Mouse (Mus musculus) lung, embryonic 14.5 days (tissue): ENCODE results near the gene Akr1c20. TPM values are rescaled to one million over a fixed set of nuclear protein-coding genes. Genes with fewer than 3 reads are reported as not detected.

Source experiments
- ATAC-seq: fragments of 200-750 bp; cut with Nextera tagmentation; 2 replicates; pipeline ENCODE4 v1.8.0; 2017; ENCODE audit warnings: mild to moderate bottlenecking, moderate TSS enrichment, moderate library complexity; ENCODE audit not compliant: insufficient read depth
- DNase-seq: peaks from one replicate; pipeline ENCODE4 v3.0.0-alpha.2; 2015
- H3K27ac ChIP-seq: fragments of 300-500 bp; sonication (generic); 2 replicates; pipeline ENCODE4 v1.5.1; 2014; ENCODE audit warnings: low read depth, mild to moderate bottlenecking, moderate library complexity
- H3K27me3 ChIP-seq: fragments of 300-500 bp; sonication (generic); 2 replicates; pipeline ENCODE4 v1.6.1; 2014; ENCODE audit warnings: low read length, control low read depth; ENCODE audit not compliant: insufficient read depth
- H3K36me3 ChIP-seq: fragments of 300-500 bp; sonication (generic); 2 replicates; pipeline ENCODE4 v1.6.1; 2014; ENCODE audit warnings: control low read depth; ENCODE audit not compliant: insufficient read depth
- H3K4me1 ChIP-seq: fragments of 300-500 bp; sonication (generic); 2 replicates; pipeline ENCODE4 v1.6.1; 2014; ENCODE audit warnings: antibody characterized with exemption, control low read depth; ENCODE audit not compliant: insufficient read depth
- H3K4me2 ChIP-seq: fragments of 300-500 bp; sonication (generic); 2 replicates; pipeline ENCODE4 v1.6.1; 2014; ENCODE audit warnings: mild to moderate bottlenecking
- H3K4me3 ChIP-seq: fragments of 300-500 bp; sonication (generic); 2 replicates; pipeline ENCODE4 v1.5.1; 2014; ENCODE audit warnings: low read depth, low read length
- H3K9ac ChIP-seq: fragments of 300-500 bp; sonication (generic); 2 replicates; pipeline ENCODE4 v1.6.1; 2014
- H3K9me3 ChIP-seq: fragments of 300-500 bp; sonication (generic); 2 replicates; pipeline ENCODE4 v1.6.1; 2016; ENCODE audit warnings: low read depth, low read length, control low read depth
- CTCF ChIP-seq: IDR thresholded peaks from 2 replicates; pipeline ENCODE4 v1.5.1; 2016; ENCODE audit warnings: antibody characterized with exemption, low read depth
- WGBS: fragments of 180-500 bp; shearing (Covaris S2); extraction: QIAGEN DNeasy Blood & Tissue Kit; methylation state at CpG from one replicate; pipeline ENCODE4 v1.1.7; 2014; 5-methylcytosine and 5-hydroxymethylcytosine counted together
- polyA plus RNA-seq: library from polyadenylated mRNA; unstranded; fragments of >200 nt; fragmentation: Nextera tagmentation; extraction: Ambion mirVana; gene quantifications from 2 replicates; pipeline ENCODE4 v1.2.1, GENCODE M21; 2014

Akr1c20 gene
- not detected in 2 replicates for polyA plus RNA-seq

GRCm38 (mm10) chr13:4523201-4523838 lies at the start of gene Akr1c20:
Akr1c20 (minus strand) TSS chr13:4523345.
- H3K27ac ChIP-seq = no peak within 1 kb of the TSS
- no peak within 1 kb of the TSS for H3K4me2 ChIP-seq
- H3K4me1 ChIP-seq = no peaks in the 10 kb centered on the region
- TF ChIP-seq CTCF = no peak
- DNase-seq (no peak), ATAC-seq (no peak)
- H3K9ac ChIP-seq = no peak within 1 kb of the TSS
- WGBS = 62% methylated on average over 2 of the region's 2 CpGs
- H3K27me3 ChIP-seq = no peaks in the 10 kb centered on the region
- no peaks in the 10 kb centered on the region for H3K9me3 ChIP-seq
- no peak within 1 kb of the TSS for H3K4me3 ChIP-seq
- H3K36me3 ChIP-seq = no peaks in the 10 kb centered on the region

- H3K27ac ChIP-seq = no peak overlapping the region
- no peak for DNase-seq
- H3K4me3 ChIP-seq = no peak overlapping the region
- H3K4me1 ChIP-seq = no peaks in the 10 kb centered on the region
- no peaks in the 10 kb centered on the region for H3K27me3 ChIP-seq
- 81% methylated on average over 2 of the region's 2 CpGs for WGBS
- no peaks in the 10 kb centered on the region for H3K9me3 ChIP-seq
- no peak overlapping the region for H3K4me2 ChIP-seq
- H3K36me3 ChIP-seq = no peaks in the 10 kb centered on the region
- no peak for ATAC-seq
- TF ChIP-seq CTCF = no peak
- H3K9ac ChIP-seq = no peak overlapping the region
Observed at GRCm38 (mm10) chr13:4565996-4566395, 42.9 kb upstream of the Akr1c20 start.

DNA sequence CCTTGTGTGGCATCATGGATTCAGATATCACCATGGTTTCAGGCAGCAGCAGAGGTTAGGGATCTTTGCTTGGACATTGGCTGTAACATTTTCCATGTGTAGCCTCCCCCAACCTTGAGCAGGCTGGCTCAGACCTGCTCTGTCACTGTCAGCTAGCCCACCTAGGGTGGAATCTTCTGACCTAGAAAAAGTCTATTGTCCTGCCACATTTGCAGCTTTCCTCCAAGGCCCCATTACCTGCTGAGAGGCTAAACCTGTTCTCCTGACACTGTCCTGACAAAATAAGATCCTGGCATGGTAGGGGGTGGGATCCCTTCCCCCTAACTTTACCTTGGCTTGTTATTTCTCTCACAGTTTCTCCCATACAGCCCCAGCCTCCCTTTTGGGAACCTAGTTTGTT lies 37.4 kb upstream of the Akr1c20 start:
- Histone ChIP-seq H3K4me3 (no peak overlapping the region), H3K4me2 (no peak overlapping the region), H3K9ac (no peak overlapping the region), H3K9me3 (no peaks in the 10 kb centered on the region), H3K27me3 (no peaks in the 10 kb centered on the region), H3K27ac (no peak overlapping the region), H3K36me3 (no peaks in the 10 kb centered on the region), H3K4me1 (no peaks in the 10 kb centered on the region)
- DNase-seq = no peak
- no peak for ATAC-seq
- TF ChIP-seq CTCF = no peak

GRCm38 (mm10) chr13:4559143-4559542 lies 36.0 kb upstream of the Akr1c20 start:
- Histone ChIP-seq H3K9me3 (no peaks in the 10 kb centered on the region), H3K9ac (no peak overlapping the region), H3K36me3 (no peaks in the 10 kb centered on the region), H3K4me1 (no peaks in the 10 kb centered on the region), H3K4me3 (no peak overlapping the region), H3K27me3 (no peaks in the 10 kb centered on the region), H3K4me2 (no peak overlapping the region), H3K27ac (no peak overlapping the region)
- ATAC-seq (no peak), DNase-seq (no peak)
- no peak for TF ChIP-seq CTCF
- 58% methylated on average over 1 of the region's 1 CpGs for WGBS

DNA sequence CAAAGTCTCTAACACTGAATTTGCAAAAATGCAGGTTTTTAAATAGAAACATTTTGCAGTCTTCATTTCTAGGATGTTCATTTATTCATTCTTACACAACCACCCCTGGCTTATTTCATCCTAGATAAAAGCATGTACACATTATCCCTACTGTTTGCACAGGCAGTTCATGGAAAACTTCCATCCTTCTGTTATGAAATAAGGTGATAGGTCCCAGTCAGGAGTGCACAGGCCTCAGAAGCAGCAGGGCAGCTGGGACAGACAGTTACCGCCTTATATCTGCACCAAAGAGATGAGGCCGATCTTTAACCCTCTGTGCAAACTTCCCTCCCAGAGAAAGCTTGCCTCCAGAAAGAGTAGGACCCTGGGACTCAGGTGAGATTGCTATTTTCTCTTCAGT lies 8.3 kb downstream of the Akr1c20 start:
- Histone ChIP-seq H3K27me3 (no peaks in the 10 kb centered on the region), H3K9ac (no peak overlapping the region), H3K4me3 (no peak overlapping the region), H3K4me2 (no peak overlapping the region), H3K9me3 (no peaks in the 10 kb centered on the region), H3K27ac (no peak overlapping the region), H3K36me3 (no peaks in the 10 kb centered on the region), H3K4me1 (no peaks in the 10 kb centered on the region)
- 73% methylated on average over 2 of the region's 2 CpGs for WGBS
- ATAC-seq = no peak
- no peak for DNase-seq
- no peak for TF ChIP-seq CTCF

GRCm38 (mm10) chr13:4467896-4468295 lies 55.2 kb downstream of the Akr1c20 start:
- H3K9ac ChIP-seq = no peak overlapping the region
- H3K9me3 ChIP-seq = no peaks in the 10 kb centered on the region
- H3K4me2 ChIP-seq = no peak overlapping the region
- no peak overlapping the region for H3K27ac ChIP-seq
- no peaks in the 10 kb centered on the region for H3K36me3 ChIP-seq
- ATAC-seq = no peak
- TF ChIP-seq CTCF = no peak
- H3K4me3 ChIP-seq = no peak overlapping the region
- no peaks in the 10 kb centered on the region for H3K27me3 ChIP-seq
- no peaks in the 10 kb centered on the region for H3K4me1 ChIP-seq
- 60% methylated on average over 1 of the region's 1 CpGs for WGBS
- DNase-seq = no peak

GRCm38 (mm10) chr13:4465641-4466040 lies 57.5 kb downstream of the Akr1c20 start:
- TF ChIP-seq CTCF = no peak
- WGBS = 88% methylated on average over 2 of the region's 2 CpGs
- no peak overlapping the region for H3K27ac ChIP-seq
- H3K4me2 ChIP-seq = no peak overlapping the region
- no peaks in the 10 kb centered on the region for H3K9me3 ChIP-seq
- no peak overlapping the region for H3K4me3 ChIP-seq
- ATAC-seq = no peak
- H3K36me3 ChIP-seq = no peaks in the 10 kb centered on the region
- no peaks in the 10 kb centered on the region for H3K27me3 ChIP-seq
- H3K4me1 ChIP-seq = no peaks in the 10 kb centered on the region
- no peak overlapping the region for H3K9ac ChIP-seq
- DNase-seq = no peak

Other genes starting within 250 kb of the Akr1c20 start
- 0.61 and 0.80 TPM in 2 replicates for gene Akr1c12, start 243.9 kb downstream of the Akr1c20 start, polyA plus RNA-seq
- gene Akr1c6, start 89.0 kb downstream of the Akr1c20 start, polyA plus RNA-seq = not detected in 2 replicates
- gene Akr1c21, start 50.7 kb upstream of the Akr1c20 start, polyA plus RNA-seq = not detected in 2 replicates
- 38.8 and 42.3 TPM in 2 replicates for gene Akr1e1, start 85.8 kb upstream of the Akr1c20 start, polyA plus RNA-seq